Mouse (Mus musculus) olfactory bulb, adult 2 months (tissue): Measurements from ENCODE around the gene Dnajb13.

Source experiments
- CTCF ChIP-seq: fragments of 200-500 bp; IDR thresholded peaks from 2 replicates; pipeline ENCODE4 v1.5.1; 2012; ENCODE audit warnings: low read depth, mild to moderate bottlenecking, low read length, moderate library complexity; ENCODE audit not compliant: insufficient read depth
- POLR2A ChIP-seq: fragments of 200-500 bp; IDR thresholded peaks from 2 replicates; pipeline ENCODE4 v1.6.1; 2012; ENCODE audit warnings: mild to moderate bottlenecking, low read depth, low read length, moderate library complexity; ENCODE audit not compliant: insufficient read depth

DNA sequence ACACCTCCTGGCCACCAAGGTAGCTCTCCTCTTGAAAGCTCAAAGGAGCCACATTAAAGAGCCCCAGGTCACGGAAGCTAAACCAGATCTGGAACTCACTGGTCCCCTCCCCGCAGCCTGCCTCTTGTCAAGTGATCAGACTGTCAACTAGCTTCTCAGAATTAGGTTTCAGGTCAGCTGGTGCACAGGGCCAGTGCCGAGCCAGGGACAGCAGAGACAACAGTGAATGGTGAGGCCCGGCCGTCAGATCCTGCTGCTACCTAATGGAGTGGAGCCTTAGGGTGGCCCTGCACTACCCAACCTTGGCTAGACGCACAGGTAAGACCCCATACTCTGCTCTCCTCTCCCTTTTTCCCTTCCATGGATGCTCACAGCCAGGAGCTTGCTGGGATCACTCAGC is 42.0 kb downstream of the Dnajb13 start, which contains the start of gene Ucp3:
- TF ChIP-seq POLR2A (no peak), CTCF (no peak)
